Mouse (Mus musculus) hindbrain, embryonic 11.5 days (tissue): ENCODE measurements around the gene Agap3. TPM values are rescaled to one million over a fixed set of nuclear protein-coding genes. Genes with fewer than 3 reads are reported as not detected.

Source experiments
- ATAC-seq: fragments of 200-750 bp; cut with Nextera tagmentation; 2 replicates; pipeline ENCODE4 v1.8.0; 2017; ENCODE audit warnings: mild to moderate bottlenecking, moderate TSS enrichment, moderate library complexity; ENCODE audit not compliant: low FRiP score
- DNase-seq: peaks from one replicate; pipeline ENCODE4 v3.0.0-alpha.2; 2015; ENCODE audit warnings: low spot score
- H3K27ac ChIP-seq: fragments of 300-500 bp; sonication (generic); 2 replicates; pipeline ENCODE4 v1.5.1; 2014; ENCODE audit warnings: mild to moderate bottlenecking, low read depth, low read length
- H3K27me3 ChIP-seq: fragments of 300-500 bp; sonication (generic); 2 replicates; pipeline ENCODE4 v1.6.1; 2014; ENCODE audit warnings: mild to moderate bottlenecking, low read length, moderate library complexity, mixed read lengths; ENCODE audit not compliant: control insufficient read depth, insufficient read depth
- H3K36me3 ChIP-seq: fragments of 300-500 bp; sonication (generic); 2 replicates; pipeline ENCODE4 v1.6.1; 2014; ENCODE audit warnings: mild to moderate bottlenecking, low read length, moderate library complexity, mixed read lengths; ENCODE audit not compliant: control insufficient read depth, insufficient read depth
- H3K4me1 ChIP-seq: fragments of 300-500 bp; sonication (generic); replicated peaks from 2 replicates; pipeline ENCODE4 v1.6.1; 2014; ENCODE audit warnings: low read length, mixed read lengths; ENCODE audit not compliant: control insufficient read depth, insufficient read depth
- H3K4me2 ChIP-seq: fragments of 300-500 bp; sonication (generic); replicated peaks from 2 replicates; pipeline ENCODE4 v1.6.1; 2014; ENCODE audit warnings: mild to moderate bottlenecking, low read depth, low read length
- H3K4me3 ChIP-seq: fragments of 300-500 bp; sonication (generic); 2 replicates; pipeline ENCODE4 v1.5.1; 2014; ENCODE audit warnings: low read depth, low read length
- H3K9ac ChIP-seq: fragments of 300-500 bp; sonication (generic); 2 replicates; pipeline ENCODE4 v1.6.1; 2014; ENCODE audit warnings: low read depth, low read length
- H3K9me3 ChIP-seq: fragments of 300-500 bp; sonication (generic); 2 replicates; pipeline ENCODE4 v1.6.1; 2016; ENCODE audit warnings: low read length; ENCODE audit not compliant: control insufficient read depth
- WGBS: fragments of 180-500 bp; shearing (Covaris S2); extraction: QIAGEN DNeasy Blood & Tissue Kit; methylation state at CpG from one replicate; pipeline ENCODE4 v1.1.7; 2014; 5-methylcytosine and 5-hydroxymethylcytosine counted together
- polyA plus RNA-seq: library from polyadenylated mRNA; unstranded; fragments of >200 nt; fragmentation: Nextera tagmentation; extraction: Ambion mirVana; gene quantifications from 2 replicates; pipeline ENCODE4 v1.2.1, GENCODE M21; 2014

Agap3 gene
- polyA plus RNA-seq, 1 experiment from 2014 or later: 38.8 TPM

- no peak for ATAC-seq
- H3K4me3 ChIP-seq: peak overlapping the region; percentile 89
Measured at GRCm38 (mm10) chr5:24443927-24444326, 8.1 kb upstream of the Agap3 start.

GRCm38 (mm10) chr5:24444746-24445427, 7.1 kb upstream of the Agap3 start, which contains the start of gene Fastk:
Gene Fastk (minus strand): TSS chr5:24445287.
- Histone ChIP-seq H3K9me3 (no peaks in the 10 kb centered on the region), H3K4me3 (peak within 1 kb of the TSS; percentile 89), H3K36me3 (no peaks in the 10 kb centered on the region; the same call in 1 of the 2 replicates), H3K4me1 (peaks cover 9% of the 10 kb centered on the region), H3K27me3 (no peaks in the 10 kb centered on the region; the same call in 1 of the 2 replicates), H3K4me2 (peak within 1 kb of the TSS; percentile 91), H3K27ac (peak within 1 kb of the TSS; percentile 87), H3K9ac (peak within 1 kb of the TSS; percentile 96)
- DNase-seq: peak; percentile 97
- ATAC-seq: peak; percentile 84
- under 1% methylated on average over 56 of the region's 60 CpGs for WGBS

More at GRCm38 (mm10) chr5:24443927-24444326, 8.1 kb upstream of the Agap3 start:
- no peaks in the 10 kb centered on the region; the same call in 1 of the 2 replicates for H3K36me3 ChIP-seq
- peak overlapping the region; percentile 91 for H3K4me2 ChIP-seq
- no peak overlapping the region for H3K27ac ChIP-seq
- no peaks in the 10 kb centered on the region; the same call in 1 of the 2 replicates for H3K27me3 ChIP-seq
- DNase-seq: no peak
- H3K9me3 ChIP-seq: no peaks in the 10 kb centered on the region
- peak overlapping the region; percentile 96 for H3K9ac ChIP-seq
- WGBS: 85% methylated on average over 12 of the region's 12 CpGs
- peaks cover 9% of the 10 kb centered on the region for H3K4me1 ChIP-seq

- DNase-seq (no peak), ATAC-seq (peak; percentile 1; the same call in 1 of the 2 replicates)
- H3K4me1 ChIP-seq: peaks cover 9% of the 10 kb centered on the region
- peak overlapping the region; percentile 91 for H3K4me2 ChIP-seq
- H3K9me3 ChIP-seq: no peaks in the 10 kb centered on the region
- H3K36me3 ChIP-seq: no peaks in the 10 kb centered on the region; the same call in 1 of the 2 replicates
- H3K27ac ChIP-seq: peak overlapping the region; percentile 87
- H3K27me3 ChIP-seq: no peaks in the 10 kb centered on the region; the same call in 1 of the 2 replicates
- WGBS: 55% methylated on average over 20 of the region's 20 CpGs
- peak overlapping the region; percentile 96 for H3K9ac ChIP-seq
- peak overlapping the region; percentile 89 for H3K4me3 ChIP-seq
Measured at GRCm38 (mm10) chr5:24445428-24446080, 6.4 kb upstream of the Agap3 start.

- Histone ChIP-seq H3K4me1 (peaks cover 13% of the 10 kb centered on the region), H3K9ac (no peak overlapping the region), H3K27ac (no peak overlapping the region), H3K9me3 (no peaks in the 10 kb centered on the region), H3K27me3 (no peaks in the 10 kb centered on the region; the same call in 1 of the 2 replicates), H3K4me3 (no peak overlapping the region; the same call in 1 of the 2 replicates), H3K36me3 (no peaks in the 10 kb centered on the region), H3K4me2 (no peak overlapping the region)
- DNase-seq (no peak), ATAC-seq (no peak)
- WGBS: 89% methylated on average over 7 of the region's 7 CpGs
Measured at GRCm38 (mm10) chr5:24446630-24447029, 5.3 kb upstream of the Agap3 start.

- peak within 1 kb of the TSS; percentile 52 for H3K4me3 ChIP-seq
- H3K9me3 ChIP-seq: no peaks in the 10 kb centered on the region
- H3K4me1 ChIP-seq: peaks cover 13% of the 10 kb centered on the region
- peak within 1 kb of the TSS; percentile 74 for H3K4me2 ChIP-seq
- DNase-seq (peak; percentile 87), ATAC-seq (peak; percentile 53)
- H3K27me3 ChIP-seq: no peaks in the 10 kb centered on the region; the same call in 1 of the 2 replicates
- H3K27ac ChIP-seq: peak within 1 kb of the TSS; percentile 18; the same call in 1 of the 2 replicates
- peak within 1 kb of the TSS; percentile 65 for H3K9ac ChIP-seq
- H3K36me3 ChIP-seq: no peaks in the 10 kb centered on the region
- 3% methylated on average over 32 of the region's 34 CpGs for WGBS
Measured at GRCm38 (mm10) chr5:24447624-24448298, 4.2 kb upstream of the Agap3 start, which contains the start of gene Tmub1. Gene Tmub1 (minus strand): TSS chr5:24447854.

GRCm38 (mm10) chr5:24451264-24452029, 530 bp upstream of the Agap3 start:
- H3K9me3 ChIP-seq: no peaks in the 10 kb centered on the region
- peak overlapping the region; percentile 93 for H3K27ac ChIP-seq
- ATAC-seq: peak; percentile 67
- H3K27me3 ChIP-seq: no peaks in the 10 kb centered on the region; the same call in 1 of the 2 replicates
- WGBS: 4% methylated on average over 34 of the region's 66 CpGs
- H3K4me3 ChIP-seq: peak overlapping the region; percentile 92
- peak overlapping the region; percentile 99 for H3K9ac ChIP-seq
- peak; percentile 87 for DNase-seq
- peaks cover 15% of the 10 kb centered on the region for H3K4me1 ChIP-seq
- H3K36me3 ChIP-seq: no peaks in the 10 kb centered on the region
- peak overlapping the region; percentile 94 for H3K4me2 ChIP-seq

GRCm38 (mm10) chr5:24452691-24453233, 785 bp downstream of the Agap3 start:
- ATAC-seq: peak; percentile 25; the same call in 1 of the 2 replicates
- WGBS: under 1% methylated on average over 29 of the region's 29 CpGs
- peaks cover 15% of the 10 kb centered on the region for H3K4me1 ChIP-seq
- H3K4me3 ChIP-seq: peak overlapping the region; percentile 92
- H3K9ac ChIP-seq: peak overlapping the region; percentile 99
- H3K4me2 ChIP-seq: peak overlapping the region; percentile 94
- no peaks in the 10 kb centered on the region for H3K9me3 ChIP-seq
- peak; percentile 50 for DNase-seq
- peak overlapping the region; percentile 93 for H3K27ac ChIP-seq
- H3K36me3 ChIP-seq: no peaks in the 10 kb centered on the region
- H3K27me3 ChIP-seq: no peaks in the 10 kb centered on the region; the same call in 1 of the 2 replicates
